Mouse (Mus musculus): Measurements from ENCODE around the gene Atoh7. TPM values are rescaled to one million over a fixed set of nuclear protein-coding genes. Genes with fewer than 3 reads are reported as not detected.
A peak's percentile ranks its signal among the peaks of the same experiment; 100 is the strongest.

Atoh7 gene
- polyA plus RNA-seq, 1 experiment from 2014 or later = not detected

DNA sequence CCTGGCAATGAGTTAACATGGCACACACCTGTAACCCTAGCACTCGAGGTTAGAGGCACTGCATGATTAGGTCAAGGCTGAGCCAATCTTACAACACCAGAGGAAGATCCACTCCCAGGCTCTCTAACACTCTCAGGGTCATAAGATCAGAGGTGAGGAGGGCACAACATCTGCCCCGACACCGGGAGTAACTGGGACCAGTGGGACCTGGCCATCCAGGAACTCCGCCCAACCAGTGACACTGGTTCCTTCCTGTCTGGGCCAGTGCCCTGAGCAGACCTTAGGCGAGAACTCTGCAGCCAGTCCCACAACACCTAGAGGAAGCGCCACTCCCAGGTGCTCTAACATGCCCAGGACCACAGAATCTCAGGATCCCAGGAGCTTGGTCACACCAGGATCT is 37.0 kb downstream of the Atoh7 start:
- ATAC-seq (ENCODE audit: low FRiP score, low TSS enrichment) (no peak), DNase-seq (ENCODE audit: low spot score) (no peak)
- TF ChIP-seq EP300 (optimal IDR thresholded peaks at IDR 0.05) = no peak
- TF ChIP-seq CTCF (IDR thresholded peaks at IDR 0.05; ENCODE audit: low read depth) = no peak
- WGBS = 74% methylated on average over 6 of the region's 6 CpGs
- H3K4me2 ChIP-seq (replicated peaks; ENCODE audit: low read depth) = no peak overlapping the region
- no peaks in the 10 kb centered on the region for H3K9me3 ChIP-seq (ENCODE audit: control insufficient read depth, low read length)
- no peaks in the 10 kb centered on the region for H3K4me1 ChIP-seq (replicated peaks; ENCODE audit: control insufficient read depth, insufficient read depth)
- no peaks in the 10 kb centered on the region for H3K36me3 ChIP-seq (ENCODE audit: control insufficient read depth, insufficient read depth, low read length)
- no peaks in the 10 kb centered on the region for H3K27me3 ChIP-seq (ENCODE audit: control insufficient read depth, insufficient read depth, low read length)
- H3K9ac ChIP-seq (ENCODE audit: low read length) = no peak overlapping the region
- H3K4me3 ChIP-seq (ENCODE audit: low read depth, low read length) = no peak overlapping the region
- H3K27ac ChIP-seq (replicated peaks) = no peak overlapping the region

DNA sequence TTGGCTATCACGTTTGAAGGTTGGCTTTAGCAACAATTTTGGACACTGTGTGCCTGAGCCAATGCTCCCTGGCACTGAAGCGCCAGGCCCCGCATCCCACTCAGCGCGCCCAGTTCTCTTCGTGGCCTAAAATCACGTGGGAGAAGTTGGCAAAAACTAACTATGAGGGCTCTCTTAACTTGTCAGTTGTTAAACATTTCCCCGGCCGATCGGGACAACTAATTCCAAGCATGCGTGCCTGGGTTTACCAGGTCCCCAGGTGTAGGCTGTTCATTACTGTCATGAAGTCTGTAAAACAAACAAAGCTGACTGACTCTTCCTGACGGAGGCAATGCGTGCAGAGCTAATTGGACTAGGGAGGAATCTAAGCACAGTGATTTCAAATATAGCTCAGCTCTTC is 43.2 kb downstream of the Atoh7 start:
- no peak overlapping the region for H3K4me2 ChIP-seq (replicated peaks; ENCODE audit: low read depth)
- no peak for TF ChIP-seq EP300 (optimal IDR thresholded peaks at IDR 0.05)
- no peak for TF ChIP-seq CTCF (IDR thresholded peaks at IDR 0.05; ENCODE audit: low read depth)
- no peaks in the 10 kb centered on the region for H3K9me3 ChIP-seq (ENCODE audit: control insufficient read depth, low read length)
- no peak overlapping the region for H3K4me3 ChIP-seq (ENCODE audit: low read depth, low read length)
- WGBS = 43% methylated on average over 13 of the region's 13 CpGs
- no peak overlapping the region for H3K9ac ChIP-seq (ENCODE audit: low read length)
- no peaks in the 10 kb centered on the region for H3K27me3 ChIP-seq (ENCODE audit: control insufficient read depth, insufficient read depth, low read length)
- no peak for DNase-seq (ENCODE audit: low spot score)
- ATAC-seq (ENCODE audit: low FRiP score, low TSS enrichment) = peak; percentile 62; the same call in 1 of the 2 replicates
- H3K36me3 ChIP-seq (ENCODE audit: control insufficient read depth, insufficient read depth, low read length) = no peaks in the 10 kb centered on the region
- no peaks in the 10 kb centered on the region for H3K4me1 ChIP-seq (replicated peaks; ENCODE audit: control insufficient read depth, insufficient read depth)
- no peak overlapping the region for H3K27ac ChIP-seq (replicated peaks)

Other genes with a start within 250 kb of the Atoh7 start
- 6.4 TPM in 2 replicates for gene Tet1, start 190.7 kb upstream of the Atoh7 start, polyA plus RNA-seq (2015; fragmentation: Nextera tagmentation; extraction: Ambion mirVana)
- gene Slc25a16, start 179.0 kb upstream of the Atoh7 start, polyA plus RNA-seq (2015; fragmentation: Nextera tagmentation; extraction: Ambion mirVana) = 14.7 and 16.5 TPM in 2 replicates
- gene Dna2, start 152.6 kb upstream of the Atoh7 start, polyA plus RNA-seq (2015; fragmentation: Nextera tagmentation; extraction: Ambion mirVana) = 3.3 and 3.6 TPM in 2 replicates
- 10.3 and 12.8 TPM in 2 replicates for gene Rufy2, start 119.4 kb upstream of the Atoh7 start, polyA plus RNA-seq (2015; fragmentation: Nextera tagmentation; extraction: Ambion mirVana)
- gene Hnrnph3, start 75.4 kb upstream of the Atoh7 start, polyA plus RNA-seq (2015; fragmentation: Nextera tagmentation; extraction: Ambion mirVana) = 24.9 and 26.4 TPM in 2 replicates
- 14.6 and 15.0 TPM in 2 replicates for gene Pbld2, start 75.3 kb upstream of the Atoh7 start, polyA plus RNA-seq (2015; fragmentation: Nextera tagmentation; extraction: Ambion mirVana)
- 1.2 TPM in 2 replicates for gene Pbld1, start 39.5 kb upstream of the Atoh7 start, polyA plus RNA-seq (2015; fragmentation: Nextera tagmentation; extraction: Ambion mirVana)
- gene Mypn, start 104.3 kb downstream of the Atoh7 start, polyA plus RNA-seq (2015; fragmentation: Nextera tagmentation; extraction: Ambion mirVana) = 0.10 and 0.12 TPM in 2 replicates
- gene Herc4, start 144.2 kb downstream of the Atoh7 start, polyA plus RNA-seq (2015; fragmentation: Nextera tagmentation; extraction: Ambion mirVana) = 20.9 and 23.5 TPM in 2 replicates

All from stomach, postnatal 0 days (tissue).